Mouse (Mus musculus) layer of hippocampus, adult 8-10 months (tissue): ENCODE results near the gene Fgfrl1. TPM values are rescaled to one million over a fixed set of nuclear protein-coding genes. Genes with fewer than 3 reads are reported as not detected.
A peak's percentile ranks its signal among the peaks of the same experiment; 100 is the strongest.

ENCODE experiments used
- DNase-seq, 2 experiments: peaks; one replicate each; pipeline ENCODE4 v3.0.0; 2022; ENCODE audit warnings: low spot score in 2 of 2
- total RNA-seq, 4 experiments: library from RNA; stranded (reverse); gene quantifications; 2 replicates each; pipeline ENCODE4 v1.2.4; 2022

Fgfrl1 gene
- total RNA-seq, 4 experiments from 2014 or later = 21.5 to 37.6 (median 27.6) TPM

GRCm38 (mm10) chr5:108700346-108700745, 8.2 kb downstream of the Fgfrl1 start:
- no peak for DNase-seq

- DNase-seq = no peak
Observed at GRCm38 (mm10) chr5:108701341-108702021, 9.3 kb downstream of the Fgfrl1 start.

GRCm38 (mm10) chr5:108703754-108704626, 11.8 kb downstream of the Fgfrl1 start:
- DNase-seq = no peak

DNA sequence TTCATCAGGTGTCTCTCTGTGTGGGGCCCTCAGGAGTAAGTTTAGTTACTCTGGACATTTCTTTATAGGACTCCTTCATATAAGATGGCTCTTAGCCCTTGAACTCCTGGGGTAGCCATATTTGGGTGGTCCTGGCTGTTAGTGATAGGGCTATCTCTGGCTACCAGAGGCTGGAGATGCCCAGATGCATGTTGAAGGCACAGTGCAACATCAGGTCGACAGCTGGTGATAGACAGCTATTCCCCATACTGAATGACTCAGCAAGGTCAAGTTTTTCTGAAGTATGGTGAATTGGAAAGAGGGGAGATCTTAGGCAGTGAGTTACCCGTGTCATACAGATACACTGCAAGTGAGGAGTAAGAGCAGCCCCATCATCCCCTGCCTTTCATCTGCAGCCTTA, 15.6 kb downstream of the Fgfrl1 start:
- no peak for DNase-seq

GRCm38 (mm10) chr5:108708419-108708818, 16.2 kb downstream of the Fgfrl1 start:
- no peak for DNase-seq

- no peak for DNase-seq
Observed at GRCm38 (mm10) chr5:108708981-108709731, 17.0 kb downstream of the Fgfrl1 start.

DNA sequence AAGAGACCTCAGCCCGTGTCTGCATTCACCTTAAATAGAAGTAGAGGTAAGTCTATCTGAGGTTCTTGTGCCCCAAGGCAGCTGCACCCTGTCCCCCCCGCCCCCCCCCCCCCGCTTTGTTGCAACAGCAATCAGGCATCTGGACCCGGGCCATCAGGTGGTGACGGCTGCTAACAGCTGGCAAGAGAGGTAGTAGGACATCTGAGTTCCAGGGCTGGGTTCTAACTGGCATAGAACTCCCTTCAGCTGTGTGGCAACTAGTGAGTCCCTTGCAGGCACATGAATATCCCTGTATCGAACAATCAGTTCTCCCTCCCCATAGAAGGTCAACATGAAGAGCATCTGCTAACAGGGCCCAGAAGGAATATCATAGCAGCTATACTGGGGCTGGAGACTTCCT, 19.8 kb downstream of the Fgfrl1 start:
- DNase-seq = no peak

DNA sequence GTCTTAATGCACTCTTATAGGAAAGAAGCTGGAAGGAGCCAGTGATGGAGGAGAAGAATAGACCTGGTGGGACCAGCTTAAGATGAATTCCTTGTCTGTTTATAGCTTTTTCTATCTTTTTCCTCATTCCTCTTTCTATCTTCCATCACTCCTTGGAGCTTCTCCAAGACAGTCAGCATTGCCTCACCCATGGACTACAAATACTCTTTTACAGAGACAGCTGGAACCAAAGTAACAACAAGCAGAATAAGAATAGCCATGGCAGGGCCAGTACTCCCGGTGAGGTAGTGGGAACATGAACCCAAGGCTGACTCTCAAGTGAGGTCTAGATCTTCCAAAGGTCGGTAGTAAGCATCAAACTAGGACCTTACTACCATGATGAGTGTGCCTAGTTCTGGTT, 20.9 kb downstream of the Fgfrl1 start:
- DNase-seq = no peak

DNA sequence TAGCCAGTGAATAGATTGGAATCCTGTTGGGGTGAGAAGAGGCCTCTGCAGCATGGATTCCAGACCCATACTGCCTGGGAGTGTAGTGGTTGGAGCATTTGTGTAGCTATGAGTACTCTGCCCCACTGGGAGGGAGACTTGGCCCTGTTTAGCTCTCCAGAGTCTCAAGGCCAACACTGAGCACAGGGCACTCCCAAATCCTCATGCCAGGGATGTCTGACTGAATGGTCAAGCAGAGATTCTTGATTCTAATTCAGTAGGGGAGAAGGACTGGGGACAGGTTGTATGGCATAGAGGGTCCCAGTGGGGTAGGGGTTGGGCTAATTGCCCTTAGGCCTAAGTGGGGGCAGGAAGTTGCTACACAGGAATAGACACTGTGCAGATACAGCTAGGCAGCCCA, 21.5 kb downstream of the Fgfrl1 start:
- DNase-seq = no peak

DNA sequence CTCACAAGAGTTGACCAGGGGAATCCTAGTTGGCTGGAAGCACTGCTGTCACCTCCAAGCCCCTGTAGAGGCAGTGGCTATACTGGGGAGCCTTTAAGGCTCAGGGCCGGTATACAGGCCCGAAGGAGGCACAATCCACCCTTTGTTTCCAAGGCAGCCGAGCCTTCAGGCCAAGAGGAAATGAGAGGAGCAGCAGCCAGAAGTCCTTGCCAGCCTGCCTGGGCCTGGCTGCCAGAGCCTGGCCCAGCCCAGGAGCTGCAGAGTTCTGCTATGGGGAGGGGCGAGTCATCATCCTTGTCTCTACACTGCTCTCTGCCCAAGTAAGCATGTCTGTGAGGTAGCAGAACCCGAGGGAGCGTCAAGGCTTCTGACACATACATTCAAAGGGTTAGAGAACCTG, 22.0 kb downstream of the Fgfrl1 start:
- DNase-seq = peak; percentile 46

DNA sequence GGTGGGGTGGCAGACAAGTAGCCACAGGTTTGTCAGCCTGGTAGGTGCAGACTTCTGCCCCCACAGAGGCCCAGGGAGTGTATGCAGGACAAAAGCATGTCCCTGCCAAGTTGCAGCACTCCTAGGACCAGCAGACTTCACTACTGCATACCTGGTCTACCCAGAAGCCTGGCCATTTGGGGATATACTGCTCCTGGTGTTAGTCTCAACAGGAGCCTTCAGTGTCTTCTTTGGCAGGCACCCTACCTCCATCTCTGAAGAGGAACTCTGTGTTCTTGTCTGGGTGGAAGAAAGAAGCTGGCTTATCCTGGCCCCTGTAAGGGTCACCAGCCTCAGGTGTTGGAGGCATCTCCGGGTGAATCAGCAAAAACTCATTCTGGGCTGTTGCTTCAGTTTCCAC, 23.8 kb downstream of the Fgfrl1 start:
- no peak for DNase-seq

GRCm38 (mm10) chr5:108718051-108718450, 25.9 kb downstream of the Fgfrl1 start:
- peak in 1 of 2 experiments; percentile 2 for DNase-seq

- DNase-seq = no peak
Observed at GRCm38 (mm10) chr5:108719761-108720160, 27.6 kb downstream of the Fgfrl1 start.

GRCm38 (mm10) chr5:108724006-108724405, 31.8 kb downstream of the Fgfrl1 start:
- no peak for DNase-seq

DNA sequence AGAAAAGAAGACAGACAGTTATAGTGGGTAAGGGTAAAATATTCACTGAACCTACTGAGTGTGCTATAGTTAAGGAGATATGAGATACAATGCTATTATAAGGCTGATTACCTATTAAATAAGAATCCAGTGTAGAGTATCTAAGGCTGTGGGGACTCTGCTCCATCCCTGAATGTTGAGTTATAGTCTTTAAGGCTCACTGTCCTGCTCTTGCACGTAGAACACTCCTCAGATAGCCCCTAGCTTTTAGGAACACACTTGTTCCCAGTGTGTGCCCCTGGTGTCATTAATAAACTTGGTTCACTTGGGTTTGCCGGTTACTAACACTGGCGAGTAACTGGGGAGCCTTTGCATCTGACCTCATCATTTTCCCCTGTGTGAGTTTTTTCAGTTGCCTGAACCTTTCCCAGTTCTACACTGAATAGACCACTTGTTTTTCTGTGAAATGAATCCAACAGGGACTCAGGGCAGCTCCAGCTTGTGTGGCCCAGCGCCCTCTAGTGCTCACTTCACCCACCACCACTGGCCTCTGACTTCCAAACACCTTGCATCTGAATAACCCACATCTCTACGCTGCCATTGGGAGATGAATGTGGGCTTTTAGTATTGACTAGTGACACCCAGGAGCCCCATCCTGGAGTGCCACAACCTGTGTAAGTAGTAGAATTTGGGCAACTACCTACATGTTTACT, 34.5 kb downstream of the Fgfrl1 start:
- DNase-seq = peak; percentile 78 to 88

DNA sequence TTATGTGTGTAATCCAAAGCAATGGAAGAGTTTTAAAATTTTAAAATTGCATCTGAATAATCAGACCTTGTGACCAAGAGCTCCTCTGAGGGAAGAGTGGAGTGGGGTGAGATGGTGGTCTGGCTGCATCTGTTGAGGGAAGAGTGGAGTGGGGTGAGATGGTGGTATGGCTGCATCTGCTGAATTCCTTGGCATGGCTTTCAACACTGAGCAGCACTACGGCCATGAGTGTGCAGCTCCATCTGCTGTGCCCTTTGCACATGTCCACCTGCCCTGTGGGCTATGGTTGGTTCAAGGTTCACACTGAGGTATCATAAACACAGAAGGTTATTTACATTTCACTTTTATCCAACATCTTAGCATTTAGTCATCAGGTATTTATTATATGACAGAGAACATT, 35.2 kb downstream of the Fgfrl1 start:
- no peak for DNase-seq

DNA sequence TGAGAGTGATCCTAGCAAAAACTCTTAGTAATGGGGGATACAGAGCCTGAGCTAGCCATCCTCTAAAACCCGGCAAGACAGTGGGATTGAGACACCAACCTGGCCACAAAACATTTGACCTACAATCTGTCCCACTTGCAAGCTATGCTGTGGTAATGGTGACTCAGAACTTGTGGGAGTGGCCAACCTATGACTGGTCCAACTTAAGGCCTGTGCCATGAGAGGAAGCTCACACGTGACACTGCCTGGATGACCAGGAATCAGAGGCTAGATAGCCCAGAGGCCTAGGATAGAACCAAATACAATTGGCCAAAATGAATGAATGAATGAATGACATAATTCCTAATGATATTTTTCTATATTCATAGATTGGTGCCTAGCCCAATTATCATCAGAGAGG, 49.7 kb downstream of the Fgfrl1 start:
- DNase-seq = no peak

DNA sequence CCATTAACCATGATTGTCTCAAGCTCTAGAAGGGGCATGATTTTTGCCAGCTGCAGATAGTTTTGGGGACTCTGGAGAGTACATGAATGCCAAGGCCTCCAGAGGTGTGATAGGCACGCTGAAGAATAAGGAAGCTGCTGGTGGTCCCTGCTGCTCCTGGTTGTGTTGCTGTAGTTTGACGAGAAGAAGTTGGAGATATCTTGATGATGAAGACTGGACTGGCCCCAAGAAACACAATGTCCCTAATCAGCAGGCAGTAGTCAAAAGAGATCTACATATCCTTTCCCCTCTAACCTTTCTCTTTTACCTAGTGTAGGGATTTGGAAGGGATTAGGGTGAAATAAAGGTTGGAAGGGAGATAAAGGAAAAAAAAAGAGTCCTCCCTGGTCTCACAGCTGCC, 50.4 kb downstream of the Fgfrl1 start:
- no peak for DNase-seq

DNA sequence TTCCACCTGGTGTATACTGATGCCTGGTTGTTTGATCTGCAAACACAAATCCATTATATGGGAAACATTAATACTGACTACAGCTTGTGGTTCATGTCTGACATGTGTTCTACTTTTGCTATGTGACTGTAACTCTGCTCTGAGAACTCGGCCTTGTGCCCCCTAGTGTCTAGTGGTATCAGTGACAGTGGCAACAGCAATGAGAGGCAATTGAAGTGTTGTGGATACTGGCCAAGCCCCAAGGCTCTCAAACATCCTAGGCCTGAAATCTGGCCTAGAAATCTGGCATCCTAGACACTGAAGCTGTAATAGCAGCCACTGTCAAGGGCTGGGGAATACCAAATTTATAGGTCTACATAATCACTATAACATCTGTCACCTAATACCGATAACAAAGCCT, 51.7 kb downstream of the Fgfrl1 start:
- DNase-seq = no peak

DNA sequence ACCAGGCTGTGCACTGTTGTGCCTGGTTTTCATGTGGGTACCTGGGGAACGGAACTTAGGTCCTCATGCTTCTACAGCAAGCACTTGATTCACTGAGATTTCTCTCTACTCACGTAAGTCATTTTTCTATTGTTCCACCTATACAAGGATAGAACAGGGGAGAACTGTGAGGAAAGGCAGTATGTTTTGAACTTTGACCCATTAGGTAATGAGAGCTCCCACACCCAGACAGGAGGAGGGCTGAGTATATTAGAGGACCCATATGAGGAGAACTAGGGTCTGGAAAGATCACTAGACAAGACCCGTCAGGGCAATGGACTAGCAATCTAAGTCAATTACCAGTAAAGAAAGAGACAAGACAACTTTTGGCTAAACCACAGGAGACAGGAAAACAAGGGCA, 52.4 kb downstream of the Fgfrl1 start:
- DNase-seq = no peak
